Mouse (Mus musculus) adrenal gland, postnatal 25 days (tissue): ENCODE measurements around the gene Stoml3. TPM values are rescaled to one million over a fixed set of nuclear protein-coding genes. Genes with fewer than 3 reads are reported as not detected.

Experiments used
- DNase-seq: peaks from one replicate; pipeline ENCODE4 v3.0.0; 2021; ENCODE audit warnings: mixed read lengths
- long read RNA-seq: library from polyadenylated mRNA; stranded (forward); transcript quantifications from one replicate; pipeline ENCODE4 v2.0.0, GENCODE M21; 2021
- total RNA-seq: library from RNA; stranded (reverse); gene quantifications from 2 replicates; pipeline ENCODE4 v1.2.3, GENCODE M21; 2021

Gene Stoml3
- total RNA-seq = not detected in 2 replicates
- long read RNA-seq = 0 reads

DNA sequence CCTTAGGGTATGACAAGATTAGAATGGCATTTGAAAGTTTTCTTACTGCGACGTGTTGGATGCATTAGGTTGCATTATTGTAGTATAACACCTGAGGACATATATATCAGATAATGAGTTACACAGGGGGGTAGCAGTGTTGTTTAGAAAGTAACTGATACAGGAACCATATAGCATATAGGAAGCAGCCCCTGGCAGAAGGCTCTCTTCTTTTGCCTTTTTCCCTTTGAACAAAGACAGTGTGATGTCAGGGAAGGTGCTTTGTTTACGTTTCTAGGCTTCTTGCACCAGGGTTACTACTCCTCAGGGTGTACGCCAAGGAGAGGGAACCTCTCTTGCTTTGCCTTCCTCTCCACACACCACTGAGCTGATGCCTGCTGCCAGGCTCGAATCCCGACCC lies at the start of gene Stoml3:
Gene Stoml3, plus strand, starts transcription at position 301 of the 400 bp plus-strand sequence.
- DNase-seq = no peak

DNA sequence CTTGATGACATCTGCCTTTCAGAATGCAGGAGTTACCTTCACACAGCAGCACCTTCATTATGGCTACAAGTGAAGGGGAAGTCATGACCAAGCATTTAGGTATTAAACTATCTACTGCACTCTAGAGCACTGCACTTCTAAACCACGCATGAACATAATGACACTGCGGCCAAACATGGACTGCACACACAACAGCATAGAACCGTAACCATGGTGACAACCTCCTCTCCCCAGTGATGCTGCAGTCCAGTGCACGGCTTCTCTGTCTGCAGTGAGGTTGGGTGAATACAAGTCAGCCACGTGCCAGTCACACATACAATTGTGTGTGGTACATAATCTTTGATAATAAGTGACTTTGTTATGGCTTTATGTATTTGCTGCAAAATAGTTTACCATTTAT lies 42.9 kb upstream of the Stoml3 start:
- DNase-seq = no peak

DNA sequence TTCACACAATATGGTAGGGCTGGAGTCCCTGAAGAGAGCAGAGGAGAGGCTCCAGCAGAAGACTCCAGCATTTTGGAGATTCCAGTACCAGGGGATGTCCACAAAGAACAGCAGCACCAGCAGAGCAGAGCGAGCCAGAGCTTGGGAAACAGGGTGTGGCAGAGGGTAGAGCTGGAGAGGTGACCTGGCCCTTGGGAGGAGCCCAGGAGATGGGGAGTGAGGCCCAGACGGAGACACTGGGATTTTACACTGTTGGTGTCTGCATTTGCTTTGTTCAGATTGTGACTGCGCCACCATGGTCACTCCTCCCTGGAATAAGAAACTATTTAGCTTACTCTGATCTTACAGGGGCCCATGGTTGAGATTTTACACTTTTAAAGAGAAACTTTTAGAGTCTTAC lies 41.7 kb upstream of the Stoml3 start:
- no peak for DNase-seq

DNA sequence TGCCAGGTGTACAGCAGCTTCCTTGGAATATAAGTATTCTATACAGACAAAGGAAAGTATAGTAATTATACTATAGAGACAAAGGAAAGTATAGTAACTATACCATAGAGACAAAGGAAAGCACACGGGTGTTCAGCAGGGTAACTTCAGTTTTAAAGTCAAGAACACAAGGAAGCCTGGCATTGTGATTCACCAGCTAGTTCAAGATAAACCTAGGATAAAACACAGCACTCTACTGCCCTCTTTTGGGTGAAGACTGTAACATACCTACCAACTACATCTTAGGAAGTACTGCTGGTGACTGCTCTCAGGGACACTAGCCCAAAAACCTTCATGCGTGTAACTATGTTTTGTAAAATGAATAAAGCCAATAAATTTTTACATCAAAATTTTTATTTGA lies 40.2 kb upstream of the Stoml3 start:
- DNase-seq = no peak

DNA sequence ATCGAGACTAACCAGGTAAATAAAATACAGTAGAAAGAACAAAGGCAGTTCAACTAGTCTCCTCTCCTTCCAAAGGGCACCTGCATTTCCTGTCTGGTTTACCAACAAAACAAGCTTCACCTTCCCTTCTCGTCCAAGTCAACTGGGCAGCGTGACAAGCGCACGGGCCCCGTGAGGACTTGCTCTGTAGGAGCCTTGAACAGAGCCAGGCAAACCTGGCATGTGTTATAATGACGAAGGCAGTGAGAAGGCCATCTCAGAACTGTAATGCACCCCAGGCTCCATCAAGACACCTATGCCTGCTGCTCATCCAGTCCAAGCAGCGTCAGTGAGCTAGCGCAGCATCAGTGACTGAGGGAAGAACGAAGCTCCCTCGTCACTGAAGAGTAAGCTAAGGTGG lies 37.8 kb upstream of the Stoml3 start:
- peak; percentile 22 for DNase-seq

DNA sequence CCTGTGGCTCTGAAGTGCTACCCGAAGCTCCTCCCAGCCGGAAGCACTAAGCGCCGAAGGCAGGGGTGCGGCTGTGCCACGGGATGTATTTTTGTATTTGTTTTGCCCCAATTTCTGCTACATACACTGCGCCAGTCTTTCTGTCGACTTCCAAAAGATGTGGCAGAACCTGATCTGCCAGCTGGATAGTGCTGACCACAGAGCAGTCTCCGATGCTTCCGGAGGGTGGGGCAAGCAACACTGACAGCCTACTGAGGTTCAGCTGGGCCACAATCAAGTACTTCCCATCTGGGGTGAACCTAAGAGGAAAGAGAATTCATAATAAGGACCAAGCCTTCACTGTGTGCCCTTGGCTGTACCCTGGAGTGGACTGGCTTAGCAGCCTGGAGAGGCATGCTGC lies 36.1 kb upstream of the Stoml3 start:
- no peak for DNase-seq

DNA sequence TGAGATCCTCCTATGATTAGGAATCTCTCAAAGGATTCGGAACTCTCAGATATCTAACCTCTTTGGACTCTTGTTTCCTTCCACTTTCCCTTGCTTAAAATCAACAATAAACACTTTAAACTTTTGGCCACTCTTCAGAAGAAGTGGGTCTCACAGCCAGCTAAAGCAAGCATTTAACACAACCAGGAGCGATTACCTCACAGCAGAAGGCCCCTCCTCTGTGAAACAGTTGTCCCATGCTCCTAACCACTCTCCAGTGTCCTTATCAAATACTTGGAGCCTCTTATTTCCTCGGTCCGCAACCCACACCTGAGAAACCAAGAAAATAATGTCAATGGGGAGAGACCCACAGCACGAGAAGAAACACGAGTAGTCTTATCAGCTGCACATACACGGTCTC lies 35.1 kb upstream of the Stoml3 start:
- DNase-seq = no peak

DNA sequence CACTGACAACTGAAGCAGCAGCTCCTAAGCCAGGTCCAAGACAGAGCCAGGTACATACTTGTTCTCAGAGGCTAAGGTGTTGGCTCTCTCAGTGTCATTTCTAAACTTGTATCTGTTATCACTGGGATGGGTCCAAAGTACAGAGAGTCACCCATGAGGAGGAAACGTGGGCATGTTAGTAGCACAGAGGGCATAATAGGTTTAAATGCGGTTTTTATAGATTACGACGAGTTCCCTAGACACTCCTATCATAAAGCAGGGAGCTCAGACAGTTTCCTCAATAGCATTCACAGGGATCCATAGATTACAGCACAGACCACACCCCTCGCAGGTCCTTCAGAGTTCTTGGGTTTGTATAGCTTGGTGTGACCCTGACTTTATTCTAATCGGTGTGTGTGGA lies 34.4 kb upstream of the Stoml3 start:
- DNase-seq = no peak

DNA sequence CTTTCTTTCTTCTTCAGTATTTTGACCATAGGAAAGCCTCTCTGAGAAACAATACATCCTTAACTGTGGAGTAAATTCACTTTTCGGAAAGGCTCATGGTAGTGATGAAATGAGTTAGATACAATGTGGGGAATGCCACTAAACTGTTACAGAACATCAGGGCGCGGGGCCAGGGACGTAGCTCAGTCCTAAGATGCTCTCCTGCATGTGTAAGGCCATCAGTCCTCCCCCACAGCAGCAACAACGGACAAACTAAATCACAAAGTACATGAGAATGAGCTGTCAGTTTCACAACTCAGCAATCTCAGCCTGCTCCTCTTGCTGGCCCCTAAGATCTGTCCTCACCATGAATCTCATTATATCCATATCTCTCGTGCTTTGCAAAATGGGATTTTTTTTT lies 33.9 kb upstream of the Stoml3 start:
- DNase-seq = no peak

DNA sequence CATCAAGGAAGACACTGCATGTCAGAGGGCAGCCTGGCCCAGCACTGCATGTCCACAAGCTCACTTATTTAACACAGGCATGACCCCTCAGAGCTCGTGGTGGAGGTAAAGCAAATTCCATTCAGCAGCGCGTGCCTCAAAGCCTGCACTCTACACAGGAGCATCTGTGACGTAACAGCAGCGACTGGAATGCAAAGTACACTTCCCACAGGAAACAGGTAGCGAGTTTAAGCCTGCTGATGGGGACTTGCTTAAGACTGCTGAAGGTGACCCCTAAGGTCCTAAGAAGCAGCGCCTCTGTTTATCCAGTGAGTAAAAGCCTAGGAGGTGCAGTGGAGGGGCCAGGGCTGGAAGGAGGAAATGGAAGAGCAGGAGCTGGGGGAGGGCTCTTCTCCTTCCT lies 33.5 kb upstream of the Stoml3 start:
- DNase-seq = no peak

DNA sequence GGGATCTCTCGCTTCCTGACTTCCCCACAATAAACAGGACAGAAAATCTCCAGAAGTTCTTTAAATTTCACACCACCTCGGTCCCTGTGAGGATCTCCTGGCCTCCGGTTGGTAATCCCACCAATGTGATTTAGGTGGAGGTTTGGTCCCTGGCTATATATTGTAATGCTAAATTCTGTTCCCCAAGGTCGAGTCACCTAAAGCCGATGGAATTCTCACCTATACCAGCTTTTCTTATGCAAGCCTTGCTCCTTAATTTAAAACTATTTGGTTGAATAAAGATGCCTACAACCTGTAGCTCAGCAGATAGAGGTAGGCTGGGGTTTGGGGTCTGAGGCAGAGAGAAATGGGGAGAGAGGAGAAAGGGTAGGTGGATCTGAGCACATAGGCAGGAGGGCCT lies 30.7 kb upstream of the Stoml3 start:
- no peak for DNase-seq

DNA sequence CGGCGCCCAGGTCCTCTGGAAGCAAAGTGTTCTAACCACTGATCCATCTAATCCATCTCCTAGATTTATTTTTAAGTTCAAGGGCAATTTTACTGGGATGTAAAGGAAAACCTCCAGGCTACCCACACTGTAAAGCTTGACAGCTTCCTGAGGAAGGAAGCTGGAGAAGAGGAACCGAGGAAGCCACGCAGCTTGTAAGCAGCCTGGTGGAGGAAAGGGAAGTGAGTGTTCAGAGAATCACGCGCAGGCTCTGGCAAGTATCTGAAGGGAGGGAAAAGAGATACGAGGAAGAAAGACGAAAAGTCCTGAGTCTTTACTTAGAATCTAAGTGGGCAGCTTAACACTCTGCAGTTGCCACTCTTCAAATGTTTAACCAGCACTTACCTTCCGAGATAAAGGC lies 28.3 kb upstream of the Stoml3 start:
- DNase-seq = no peak

DNA sequence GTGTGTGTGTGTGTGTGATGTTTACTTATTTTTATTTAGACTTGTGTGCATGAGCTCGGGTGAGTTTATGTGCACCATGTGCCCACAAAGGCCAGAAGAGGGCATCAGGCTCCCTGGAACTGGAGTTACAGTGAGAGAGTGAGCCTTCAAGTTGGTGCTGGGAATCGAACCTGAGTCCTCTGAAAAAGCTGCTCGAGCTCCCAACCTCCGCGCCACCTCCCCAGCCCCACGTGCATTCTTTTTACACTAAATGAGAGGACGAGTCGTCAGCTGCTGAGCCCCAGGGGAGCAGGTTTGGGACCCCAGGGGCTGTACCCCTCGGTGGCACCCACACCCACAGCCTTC lies 25.8 kb upstream of the Stoml3 start:
- DNase-seq = no peak

DNA sequence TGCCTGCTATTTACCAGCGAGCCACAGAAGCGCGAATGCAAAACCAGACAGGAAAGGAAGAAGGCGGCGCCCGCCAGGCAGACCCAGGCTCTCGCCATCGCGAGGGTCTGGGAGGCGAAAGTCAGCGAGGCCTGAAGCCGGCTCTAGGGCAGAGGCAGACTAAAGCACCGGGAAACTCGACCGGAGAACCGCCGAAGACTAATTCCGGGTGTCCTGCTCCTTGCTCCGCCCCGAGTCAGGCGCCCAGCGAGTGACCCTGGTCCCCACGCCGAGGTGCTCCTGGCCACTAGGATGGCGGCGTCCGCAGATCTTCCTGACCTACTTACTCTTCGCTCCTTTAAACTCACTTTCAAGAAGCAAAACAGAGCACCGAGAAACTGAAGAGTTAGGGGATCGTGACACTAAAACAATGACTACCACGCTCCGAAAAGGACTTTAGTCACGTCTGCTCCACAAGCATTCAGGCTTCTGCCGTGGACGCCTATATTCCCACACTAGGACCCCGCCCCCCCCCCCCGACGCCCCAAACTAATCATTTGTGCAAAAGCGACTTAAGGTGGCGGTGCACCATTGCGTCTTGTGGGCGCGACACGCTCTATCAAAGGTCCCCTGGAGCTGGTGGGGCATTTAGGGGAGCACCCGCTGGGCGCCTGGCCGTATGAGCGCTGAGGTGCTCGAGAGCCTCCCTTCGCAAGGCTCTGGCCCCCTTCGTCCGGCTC lies 25.2 kb upstream of the Stoml3 start, which contains the start of the genes Nhlrc3 and Proser1:
Gene Nhlrc3, minus strand, starts transcription at position 287 of the 719 bp plus-strand sequence.
Gene Proser1, plus strand, starts transcription at position 621 of the 719 bp plus-strand sequence.
- peak; percentile 95 for DNase-seq

DNA sequence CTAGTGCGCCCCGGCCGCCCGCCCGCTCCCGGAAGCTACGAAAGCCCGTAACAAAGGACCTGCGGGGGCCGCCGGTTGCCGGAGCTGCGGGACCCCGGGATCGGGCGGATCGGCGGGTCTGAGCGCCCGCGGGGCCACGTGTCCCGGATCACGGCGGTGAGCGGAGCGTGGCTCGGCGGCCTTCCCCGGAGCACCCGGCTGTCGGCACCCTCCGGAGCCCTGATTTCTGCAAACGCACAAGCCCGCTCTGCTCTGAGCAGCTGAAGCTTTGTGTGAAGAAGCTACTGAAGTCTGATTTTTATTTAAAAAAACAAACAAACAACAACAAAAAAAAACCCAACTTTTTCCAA lies 24.7 kb upstream of the Stoml3 start:
- DNase-seq = no peak

DNA sequence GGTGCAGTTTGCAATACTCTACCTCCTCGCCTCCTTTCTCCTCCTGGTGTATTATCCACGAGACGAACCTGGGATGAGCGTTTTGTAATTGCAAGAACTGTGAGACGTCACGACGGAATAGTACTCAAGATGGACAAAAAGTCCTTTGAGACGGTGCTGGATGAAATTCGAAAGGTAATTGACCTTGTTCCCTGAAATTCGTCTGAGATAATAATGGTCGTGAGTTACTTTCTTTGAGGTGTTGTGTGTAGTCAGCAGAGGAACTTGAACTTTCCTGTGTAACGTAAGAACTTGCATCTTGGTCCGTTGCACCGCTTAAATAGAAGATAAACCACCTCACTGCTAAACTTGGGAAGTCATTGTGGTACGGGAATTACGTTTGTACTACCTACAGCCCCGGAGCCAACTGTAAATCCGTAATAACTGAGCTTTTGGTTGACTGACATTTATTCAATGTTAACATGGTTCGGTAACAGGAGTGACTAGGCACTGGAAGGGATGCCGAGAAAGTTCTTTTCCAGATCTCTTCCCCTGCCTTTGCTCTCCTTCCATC lies 24.2 kb upstream of the Stoml3 start:
- no peak for DNase-seq

DNA sequence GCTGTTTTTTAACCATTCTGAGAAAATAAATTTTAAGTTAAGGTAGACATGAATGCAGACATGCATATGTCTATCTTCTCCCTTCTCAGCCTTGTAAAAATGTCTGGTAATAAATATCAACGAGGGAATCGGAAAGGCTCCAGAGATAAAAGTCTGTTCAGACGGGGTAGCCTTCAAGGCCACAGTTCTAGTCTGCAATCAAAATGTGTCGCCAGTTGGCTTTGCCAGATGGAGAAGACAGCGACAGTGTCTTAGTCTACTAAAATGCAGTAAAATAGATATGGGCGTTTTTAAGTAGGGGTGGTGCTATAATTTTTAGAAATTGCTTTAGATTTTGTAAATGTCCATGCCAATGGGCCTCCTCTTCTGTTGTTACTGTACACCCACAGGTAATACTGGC lies 23.1 kb upstream of the Stoml3 start:
- DNase-seq = no peak

DNA sequence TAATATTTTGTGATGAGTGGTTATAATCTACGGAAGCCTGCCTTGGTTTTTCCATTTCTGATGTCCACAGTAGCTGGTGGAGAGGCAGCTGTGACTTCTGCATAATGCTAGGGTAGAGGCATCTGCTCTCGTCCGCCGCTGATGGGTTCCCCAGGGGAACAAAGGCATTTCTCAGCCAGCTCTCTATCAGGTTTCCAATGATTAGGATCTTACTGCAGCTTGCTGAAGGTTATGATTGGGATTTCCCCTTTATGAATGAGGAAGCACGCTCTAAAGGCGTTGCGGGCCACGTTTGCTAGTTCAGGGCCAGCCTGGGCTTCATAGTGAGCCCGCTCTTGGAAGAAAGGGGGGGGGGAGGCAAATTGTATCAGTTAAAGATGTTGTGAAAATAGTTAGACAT lies 22.0 kb upstream of the Stoml3 start:
- no peak for DNase-seq

DNA sequence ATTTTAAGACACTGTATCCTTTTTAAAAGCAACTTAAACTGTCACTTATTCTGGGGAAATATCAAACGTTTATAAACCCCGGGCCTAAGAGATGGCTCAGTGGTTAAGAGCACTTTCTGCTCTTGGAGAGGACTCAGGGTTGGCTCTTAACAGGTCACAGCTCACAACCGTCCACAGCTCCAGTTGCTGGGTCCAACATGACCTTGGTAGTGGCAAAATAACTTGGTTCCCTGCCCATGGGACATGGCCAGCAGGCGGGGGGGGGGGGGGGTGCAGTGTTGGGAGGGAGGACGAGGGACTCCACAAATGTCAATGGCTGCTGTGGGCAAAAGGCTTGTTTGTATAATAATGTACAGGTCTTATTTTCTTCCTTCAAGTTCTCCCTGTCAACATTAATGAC lies 21.1 kb upstream of the Stoml3 start:
- peak; percentile 30 for DNase-seq

DNA sequence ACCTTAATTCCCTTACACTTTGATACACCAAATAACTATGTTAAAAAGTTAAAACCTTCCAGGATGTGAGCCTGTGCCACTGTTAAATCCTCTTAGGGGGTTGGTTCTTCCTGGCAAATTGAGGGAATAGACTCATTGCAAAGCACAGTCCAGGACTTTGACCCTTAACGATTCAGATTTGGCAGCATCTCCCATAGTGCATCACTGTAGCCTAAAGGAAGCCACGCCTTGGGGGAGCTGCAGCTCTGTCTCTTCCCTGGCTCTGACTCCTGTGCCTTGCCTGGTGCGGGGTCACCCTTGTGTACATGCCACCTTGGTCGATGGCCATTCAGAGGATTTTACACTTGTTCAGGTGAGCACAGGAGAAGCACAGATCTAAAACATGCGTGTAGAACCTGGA lies 18.8 kb upstream of the Stoml3 start:
- DNase-seq = no peak

DNA sequence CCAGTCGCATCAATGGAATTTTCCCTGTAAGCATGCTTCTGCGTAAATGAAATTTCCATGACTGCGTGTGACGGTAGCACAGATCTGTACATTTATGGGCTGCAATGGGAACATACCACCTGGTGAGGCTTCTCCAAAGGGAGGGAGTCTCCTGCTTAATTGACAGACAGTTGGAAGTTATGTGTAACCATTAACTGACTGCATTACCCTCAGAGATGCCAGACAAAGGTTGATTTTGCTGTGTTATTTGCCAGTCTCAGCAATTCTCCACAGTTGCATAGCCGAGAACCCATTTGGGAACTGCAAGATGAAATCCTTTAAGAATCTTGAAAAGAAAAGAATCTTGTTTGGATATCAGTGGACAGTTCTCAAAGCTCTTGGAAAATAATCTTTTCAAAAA lies 16.4 kb upstream of the Stoml3 start:
- DNase-seq = no peak

DNA sequence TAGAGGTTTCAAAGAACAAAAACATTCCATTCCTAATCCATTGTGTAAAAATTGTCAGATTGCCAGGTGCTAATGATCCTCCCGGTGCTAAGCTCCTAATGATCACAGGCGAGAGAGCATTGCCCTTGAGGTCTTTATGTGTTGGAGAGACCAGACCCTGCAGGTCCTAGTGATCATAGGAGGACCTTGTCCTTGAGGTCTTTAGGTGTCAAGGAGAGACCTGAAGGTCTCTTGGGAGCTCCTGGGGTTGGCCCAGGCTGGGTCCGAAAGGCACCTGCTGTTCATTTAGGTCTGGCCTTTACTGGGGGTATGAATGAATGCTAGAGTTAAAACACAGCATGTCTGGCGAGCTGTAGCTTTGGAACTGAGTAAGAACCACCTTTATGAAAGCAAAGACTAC lies 14.3 kb upstream of the Stoml3 start:
- DNase-seq = no peak

DNA sequence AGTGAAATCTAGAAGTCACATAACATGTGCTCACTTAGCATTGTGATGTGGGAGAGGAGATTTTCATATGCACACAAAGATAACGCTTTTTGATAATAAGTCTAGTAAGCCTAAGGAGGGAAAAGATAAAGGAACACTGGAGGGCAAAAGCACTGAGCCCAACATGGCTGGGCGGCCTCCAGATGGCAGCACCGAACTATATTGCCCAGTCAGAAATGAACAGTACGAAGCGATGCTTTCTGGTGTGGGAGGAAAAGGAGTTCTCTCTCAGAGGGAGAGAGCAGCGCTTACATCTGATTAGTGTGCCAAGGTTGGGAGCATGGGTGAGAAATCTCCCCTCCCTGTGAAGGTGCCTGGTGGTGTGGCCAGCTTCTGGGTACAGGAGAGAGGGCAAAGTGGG lies 12.6 kb upstream of the Stoml3 start:
- peak; percentile 39 for DNase-seq

DNA sequence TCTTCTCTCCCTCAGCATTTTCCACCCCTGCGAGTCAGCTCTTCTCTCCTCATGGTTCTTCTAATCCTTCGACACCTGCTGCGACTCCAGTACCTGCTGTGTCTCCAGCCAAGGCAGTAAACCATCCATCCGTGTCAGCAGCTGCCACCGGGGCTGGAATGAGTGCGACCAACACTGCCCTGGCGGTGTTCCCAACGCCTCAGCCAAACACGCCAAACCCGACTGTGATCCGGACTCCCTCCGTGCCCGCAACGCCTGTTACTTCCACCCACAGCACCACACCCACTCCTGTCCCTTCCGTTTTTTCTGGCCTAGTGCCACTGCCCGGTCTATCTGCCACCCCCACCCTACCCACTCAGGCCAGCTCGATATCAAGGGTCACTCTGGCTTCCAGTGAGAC lies 11.0 kb upstream of the Stoml3 start:
- no peak for DNase-seq
